Mouse (Mus musculus) large intestine, adult 2 months (tissue): ENCODE data around the gene Gm973. TPM values are rescaled to one million over a fixed set of nuclear protein-coding genes. Genes with fewer than 3 reads are reported as not detected.
A peak's percentile ranks its signal among the peaks of the same experiment; 100 is the strongest.

Source experiments
- DNase-seq: peaks from one replicate; pipeline ENCODE4 v3.0.0-alpha.2; 2012; ENCODE audit warnings: low read depth, low spot score
- WGBS: fragments of 180-500 bp; shearing (Covaris S2); methylation state at CpG from one replicate; pipeline ENCODE4 v1.1.7; 2018; 5-methylcytosine and 5-hydroxymethylcytosine counted together
- polyA plus RNA-seq: library from polyadenylated mRNA; depleted of rRNA; stranded (reverse); fragments of >200 nt; gene quantifications from 2 replicates; pipeline ENCODE4 v1.2.3, GENCODE M21; 2012

Gm973 gene
- polyA plus RNA-seq, 1 experiment, result 0.11 TPM

- DNase-seq, result no peak
- 28% methylated on average over 4 of the region's 4 CpGs for WGBS
Observed at GRCm38 (mm10) chr1:59488991-59489390, 27.1 kb upstream of the Gm973 start.

GRCm38 (mm10) chr1:59491517-59491916 lies 24.5 kb upstream of the Gm973 start:
- DNase-seq, result no peak
- WGBS, result 91% methylated on average over 9 of the region's 9 CpGs

GRCm38 (mm10) chr1:59492432-59492831 lies 23.6 kb upstream of the Gm973 start:
- 83% methylated on average over 4 of the region's 4 CpGs for WGBS
- no peak for DNase-seq

- 60% methylated on average over 5 of the region's 5 CpGs for WGBS
- DNase-seq, result no peak
Observed at GRCm38 (mm10) chr1:59495970-59496369, 20.1 kb upstream of the Gm973 start.

DNA sequence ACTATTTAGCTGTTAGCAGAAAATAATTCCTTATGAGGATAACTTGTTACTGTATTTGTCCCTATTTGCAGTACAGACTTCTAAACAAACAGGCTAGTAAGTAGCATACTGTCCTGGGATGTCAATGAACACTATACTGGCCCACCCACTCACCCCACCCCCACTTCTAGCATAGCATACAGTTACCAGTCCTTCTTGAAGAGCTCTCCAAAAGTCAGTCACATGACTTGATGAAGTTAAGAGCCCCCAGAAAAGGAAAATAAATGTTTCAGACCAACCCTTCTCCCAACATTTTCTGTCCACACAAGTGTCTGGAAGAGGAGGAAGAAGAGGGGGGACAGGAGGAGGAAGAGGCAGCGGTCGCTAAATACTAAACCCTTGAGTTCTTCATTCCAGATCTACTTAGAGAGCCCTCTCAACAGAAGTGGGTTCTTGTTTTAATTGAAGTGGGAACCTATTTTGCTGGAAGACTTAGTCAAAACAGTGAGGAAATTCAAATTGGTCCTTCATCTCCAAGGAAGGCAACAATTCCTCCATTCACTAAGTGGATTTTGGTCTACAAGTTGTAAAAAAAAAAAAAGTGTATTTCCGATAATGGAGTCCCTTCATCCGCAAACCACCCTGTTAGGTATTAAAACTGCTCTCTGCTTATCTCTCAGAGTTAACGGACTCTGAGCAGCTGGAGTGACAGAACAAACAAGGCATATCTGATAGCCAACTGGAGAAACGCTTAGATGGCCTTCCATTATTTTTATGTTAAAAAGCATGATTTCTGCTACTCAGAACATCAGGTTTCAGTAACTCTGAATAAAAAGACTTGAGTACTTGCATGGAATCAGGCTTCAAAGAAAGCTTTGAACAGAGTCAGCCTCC lies 18.1 kb upstream of the Gm973 start:
- no peak for DNase-seq
- WGBS, result 47% methylated on average over 6 of the region's 6 CpGs

DNA sequence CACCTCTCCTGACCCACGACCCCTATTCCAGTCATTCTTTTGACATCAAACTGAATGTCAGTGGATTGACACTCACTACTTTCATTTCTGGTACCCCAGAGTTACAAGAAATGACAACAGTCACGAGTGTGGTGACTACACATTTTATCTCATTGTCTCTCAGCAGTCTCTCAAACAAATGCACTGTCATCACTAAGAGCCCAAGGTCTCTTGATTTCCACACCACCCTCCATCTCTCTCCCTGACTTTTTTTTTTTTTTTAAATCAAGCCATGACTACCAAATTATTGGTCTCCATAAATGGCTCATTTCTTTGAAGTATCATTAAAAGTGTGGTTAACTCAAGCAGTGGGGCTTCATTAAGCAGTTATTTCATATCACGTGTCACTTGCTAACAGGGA lies 16.7 kb upstream of the Gm973 start:
- 89% methylated on average over 3 of the region's 3 CpGs for WGBS

GRCm38 (mm10) chr1:59502355-59502754 lies 13.7 kb upstream of the Gm973 start:
- WGBS, result 89% methylated on average over 2 of the region's 2 CpGs
- DNase-seq, result no peak

More for the DNA sequence above, 16.7 kb upstream of the Gm973 start:
- no peak for DNase-seq

- WGBS, result 46% methylated on average over 7 of the region's 7 CpGs
Observed at GRCm38 (mm10) chr1:59503659-59504301, 12.3 kb upstream of the Gm973 start.

GRCm38 (mm10) chr1:59504302-59504700 lies 11.8 kb upstream of the Gm973 start:
- DNase-seq, result no peak
- 73% methylated on average over 2 of the region's 2 CpGs for WGBS

More at GRCm38 (mm10) chr1:59503659-59504301, 12.3 kb upstream of the Gm973 start:
- no peak for DNase-seq

GRCm38 (mm10) chr1:59508463-59509139 lies 7.5 kb upstream of the Gm973 start:
- 60% methylated on average over 17 of the region's 17 CpGs for WGBS
- no peak for DNase-seq

DNA sequence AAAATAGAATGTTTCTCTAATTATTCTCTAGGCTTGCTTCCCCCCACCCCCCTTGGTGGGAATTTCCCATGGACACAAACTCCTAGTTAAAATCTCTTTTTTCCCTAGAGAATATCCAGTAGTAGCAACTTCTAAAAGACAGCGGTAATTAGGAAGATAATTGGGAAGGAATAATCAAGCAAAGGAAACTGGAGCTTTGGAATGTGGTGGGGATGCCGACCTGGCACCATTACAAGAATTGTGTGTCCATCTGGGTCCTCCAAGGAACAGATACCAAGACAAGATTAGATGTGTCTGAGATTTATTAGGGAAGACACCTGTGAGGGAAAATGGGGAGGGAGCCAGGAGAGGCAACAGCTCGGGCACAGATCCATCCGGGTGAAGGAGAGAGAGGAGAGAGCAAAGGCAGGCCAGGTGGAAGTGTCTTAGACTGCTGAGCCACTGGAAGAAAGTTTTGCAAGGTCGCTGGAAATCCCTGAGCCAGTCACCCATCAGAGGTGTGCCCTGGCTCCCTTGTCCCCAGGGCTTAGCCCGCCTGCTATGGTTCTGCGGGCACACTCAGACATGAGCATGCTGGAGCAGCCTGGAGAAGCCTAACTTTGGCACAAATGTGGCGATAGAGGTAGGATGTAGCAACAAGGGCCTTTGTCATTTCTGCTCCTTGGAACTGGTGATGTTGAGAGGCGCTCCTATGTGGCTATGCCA lies 4.3 kb upstream of the Gm973 start:
- 82% methylated on average over 9 of the region's 9 CpGs for WGBS
- no peak for DNase-seq

DNA sequence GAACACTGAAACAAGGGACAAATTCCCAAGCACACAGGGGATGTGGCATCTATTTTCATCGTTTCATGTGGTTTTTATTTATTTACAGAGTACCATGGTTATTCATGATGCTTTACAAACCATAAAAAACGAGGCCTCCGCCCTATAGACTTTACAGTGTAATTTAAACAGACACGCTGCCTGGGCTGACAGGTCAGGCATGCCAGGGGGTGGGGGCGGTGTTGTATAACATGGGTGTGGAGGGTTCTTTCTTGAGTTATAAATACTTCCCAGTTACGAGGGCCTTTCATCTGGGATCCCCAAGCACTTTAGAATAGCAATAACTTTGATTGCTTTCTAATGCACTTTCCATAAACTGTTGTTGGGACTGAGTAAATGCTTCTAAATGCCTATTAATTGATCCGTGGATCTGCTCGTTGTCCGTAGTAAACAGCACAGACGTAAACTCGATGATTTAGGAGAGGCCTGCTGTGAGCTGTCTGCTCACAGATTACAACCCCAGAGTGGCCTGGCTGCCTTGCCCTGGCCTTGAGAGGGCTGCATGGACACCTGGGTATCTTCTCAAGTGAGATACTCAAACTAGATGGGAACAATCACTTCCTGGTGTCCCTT lies 4.3 kb downstream of the Gm973 start:
- peak; percentile 70 for DNase-seq
- 16% methylated on average over 11 of the region's 11 CpGs for WGBS

DNA sequence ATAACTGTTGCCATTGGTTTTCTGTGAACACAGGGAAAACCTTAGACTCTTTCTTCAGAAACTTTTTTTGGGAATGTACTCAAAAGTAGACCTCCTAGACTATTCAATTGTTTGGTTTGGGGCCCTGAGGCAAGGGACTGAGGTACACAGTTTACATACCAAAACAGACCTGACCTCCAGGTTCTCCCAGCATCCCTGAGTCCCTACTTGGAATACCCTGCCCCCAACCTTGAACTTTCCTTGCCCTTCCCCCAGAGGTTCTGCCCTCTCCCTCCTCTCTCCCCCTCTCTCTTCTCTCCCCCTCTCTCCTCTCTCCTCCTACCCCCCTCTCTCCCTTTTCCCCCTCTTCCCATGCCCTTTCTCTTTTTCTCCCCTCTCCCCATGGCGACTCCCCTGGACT lies 6.4 kb downstream of the Gm973 start:
- WGBS, result 67% methylated on average over 1 of the region's 1 CpGs
- no peak for DNase-seq

GRCm38 (mm10) chr1:59523378-59523958 lies 7.4 kb downstream of the Gm973 start:
- WGBS, result 82% methylated on average over 5 of the region's 5 CpGs

DNA sequence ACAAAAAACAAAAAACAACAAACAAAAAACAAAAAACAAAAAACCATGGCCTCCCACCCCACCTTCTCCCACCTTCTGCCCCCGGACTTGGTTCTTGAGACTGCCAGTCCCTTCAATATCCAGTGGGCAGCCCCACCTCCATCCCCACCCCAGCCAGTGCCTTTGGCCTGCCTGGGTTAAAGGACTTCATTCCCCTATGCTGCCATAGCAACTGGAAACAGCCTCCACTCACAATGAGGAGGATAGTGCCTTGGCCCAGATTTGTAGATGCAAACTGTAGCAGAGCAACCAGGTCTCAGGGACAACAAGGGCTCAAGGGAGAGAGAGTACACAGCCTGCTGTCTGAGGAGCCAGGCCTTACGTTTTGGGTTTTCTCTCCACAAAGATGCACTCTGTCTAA lies 8.0 kb downstream of the Gm973 start:
- WGBS, result 80% methylated on average over 2 of the region's 2 CpGs
- no peak for DNase-seq

More at GRCm38 (mm10) chr1:59523378-59523958, 7.4 kb downstream of the Gm973 start:
- DNase-seq, result no peak

DNA sequence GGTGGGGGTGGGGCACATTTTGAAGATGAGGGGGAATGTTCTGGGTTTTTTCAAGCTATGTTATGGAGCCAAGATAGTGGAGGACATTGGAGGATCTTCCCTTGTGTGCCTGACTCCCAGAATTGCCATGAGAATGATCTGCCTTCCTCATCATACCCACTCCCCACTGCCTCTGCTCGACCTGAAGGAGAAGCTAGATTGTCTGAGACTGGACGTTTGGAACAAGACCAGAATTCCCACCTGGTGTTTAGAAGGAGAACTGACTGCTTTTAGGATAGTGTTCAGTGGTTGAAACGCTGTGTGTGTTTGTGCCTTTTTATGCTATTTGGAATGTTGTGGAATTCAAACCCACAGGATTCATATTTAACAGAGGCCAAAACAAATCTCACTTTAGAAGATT lies 8.7 kb downstream of the Gm973 start:
- WGBS, result 40% methylated on average over 3 of the region's 3 CpGs
- DNase-seq, result no peak

GRCm38 (mm10) chr1:59527219-59527618 lies 11.2 kb downstream of the Gm973 start:
- 83% methylated on average over 6 of the region's 6 CpGs for WGBS
- no peak for DNase-seq

DNA sequence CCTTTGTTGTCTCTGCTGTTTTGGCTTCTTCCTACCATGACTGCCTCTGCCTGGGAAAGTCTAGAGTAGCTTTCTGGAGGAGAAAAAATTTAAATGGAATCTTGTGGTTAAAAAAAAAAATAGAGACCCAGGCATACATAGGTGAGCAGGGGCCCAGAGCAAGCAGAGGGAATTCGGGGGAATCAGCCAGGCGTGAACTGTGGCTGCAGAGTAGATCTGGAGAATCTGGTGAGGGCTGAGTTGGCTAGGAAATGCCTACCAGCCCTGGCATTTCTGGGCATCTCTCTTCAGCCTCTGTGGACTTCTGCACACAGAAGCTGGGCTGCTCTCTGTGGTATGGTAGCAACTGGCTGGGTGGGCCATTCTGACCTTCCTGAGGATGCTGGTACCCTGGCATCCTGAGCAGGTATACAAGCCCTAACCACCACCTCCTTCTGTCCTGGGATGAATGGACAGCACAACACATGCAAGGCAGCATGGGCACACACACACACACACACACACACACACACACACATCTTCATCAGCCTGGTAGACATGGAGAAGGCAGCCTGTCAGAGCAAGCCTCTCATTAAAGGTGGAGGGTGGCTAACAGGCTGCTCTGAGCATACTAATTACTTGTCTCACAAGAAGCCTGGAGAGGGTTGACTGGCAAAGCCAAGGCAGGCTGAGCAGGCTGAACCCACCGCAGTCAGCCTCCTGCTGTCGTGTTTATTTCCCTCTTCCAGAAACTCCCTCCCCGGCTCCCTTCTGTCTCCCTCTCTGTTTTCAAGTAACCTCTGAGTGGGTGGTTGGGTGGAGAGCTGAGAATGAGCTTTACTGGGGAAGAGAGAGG lies 19.1 kb downstream of the Gm973 start:
- WGBS, result 57% methylated on average over 5 of the region's 5 CpGs
- DNase-seq, result no peak
